Mouse (Mus musculus): ENCODE measurements around the gene Mdm1.
"Not testable (repeated sequence)": the region's sequence is repeated elsewhere in the genome, so short reads cannot be mapped to it uniquely, and the experiment has no call there.

The Mdm1 gene

GRCm38 (mm10) chr10:118215719-118216393, 74.2 kb downstream of the Mdm1 start:
- not testable (repeated sequence) for DNase-seq (ENCODE audit: extremely low read depth, low read depth)

Data from MEL-GATA-1-ER (cell line).